Mouse (Mus musculus) G1E (cell line): ENCODE measurements around the gene Gm12117. TPM values are rescaled to one million over a fixed set of nuclear protein-coding genes. Genes with fewer than 3 reads are reported as not detected.

ENCODE experiments used
- ATAC-seq: 2 replicates; pipeline ENCODE4 v1.8.0; 2016; ENCODE audit warnings: mild to moderate bottlenecking; ENCODE audit not compliant: insufficient number of reproducible peaks, poor library complexity, low FRiP score, severe bottlenecking; ENCODE audit errors: extremely low read depth
- DNase-seq: peaks from one replicate; pipeline ENCODE4 v3.0.0; 2012; ENCODE audit warnings: low spot score
- H3K27me3 ChIP-seq: 2 replicates; pipeline ENCODE4 v1.6.1; 2012; ENCODE audit warnings: mild to moderate bottlenecking, low read length, inconsistent platforms; ENCODE audit not compliant: insufficient read depth
- H3K36me3 ChIP-seq: replicated peaks from 2 replicates; pipeline ENCODE3; 2012; ENCODE audit warnings: mild to moderate bottlenecking, inconsistent platforms
- H3K4me1 ChIP-seq: 2 replicates; pipeline ENCODE4 v1.6.1; 2012; ENCODE audit warnings: low read depth, low read length, inconsistent platforms, mixed read lengths; ENCODE audit not compliant: insufficient read depth
- H3K4me3 ChIP-seq: 2 replicates; pipeline ENCODE4 v1.5.1; 2012; ENCODE audit warnings: low read depth, mild to moderate bottlenecking, inconsistent platforms, low read length, moderate library complexity, mixed read lengths
- H3K9me3 ChIP-seq: replicated peaks from 2 replicates; pipeline ENCODE4 v1.6.1; 2012; ENCODE audit warnings: inconsistent platforms
- CTCF ChIP-seq: IDR thresholded peaks from 2 replicates; pipeline ENCODE4 v1.5.1; 2012; ENCODE audit warnings: low read depth, low read length, inconsistent platforms, mixed read lengths
- GATA1 ChIP-seq: IDR thresholded peaks from 2 replicates; pipeline ENCODE4 v1.6.1; 2012; ENCODE audit warnings: borderline replicate concordance, low read length, inconsistent platforms, mixed read lengths
- GATA2 ChIP-seq: IDR thresholded peaks from 2 replicates; pipeline ENCODE4 v1.6.1; 2012; ENCODE audit warnings: low read depth, low read length, inconsistent platforms, borderline replicate concordance
- POLR2AphosphoS5 ChIP-seq: IDR thresholded peaks from 2 replicates; pipeline ENCODE4 v1.6.1; 2012; ENCODE audit warnings: low read depth, low read length, inconsistent platforms; ENCODE audit not compliant: insufficient replicate concordance
- TAL1 ChIP-seq: conservative IDR thresholded peaks from 2 replicates; pipeline ENCODE4 v1.6.1; 2012; ENCODE audit warnings: low read depth, low read length, inconsistent platforms, mixed read lengths
- polyA plus RNA-seq: library from polyadenylated mRNA; stranded (reverse); fragments of >175 nt; gene quantifications from 2 replicates; pipeline ENCODE4 v1.2.3, GENCODE M21; 2012
- total RNA-seq, 2 experiments: library from RNA; stranded (forward) in 1 of 2; stranded (reverse) in 1 of 2; fragments of 200-1000 nt in 1 of 2; fragments of >200 nt in 1 of 2; fragmentation: Nextera tagmentation in 1 of 2; gene quantifications; 2 replicates each; pipeline ENCODE4 v1.2.3; 2014 to 2017

Gene Gm12117
- total and polyA plus RNA-seq, 3 experiments, result 0.33 to 1.4 TPM; not detected in 1

DNA sequence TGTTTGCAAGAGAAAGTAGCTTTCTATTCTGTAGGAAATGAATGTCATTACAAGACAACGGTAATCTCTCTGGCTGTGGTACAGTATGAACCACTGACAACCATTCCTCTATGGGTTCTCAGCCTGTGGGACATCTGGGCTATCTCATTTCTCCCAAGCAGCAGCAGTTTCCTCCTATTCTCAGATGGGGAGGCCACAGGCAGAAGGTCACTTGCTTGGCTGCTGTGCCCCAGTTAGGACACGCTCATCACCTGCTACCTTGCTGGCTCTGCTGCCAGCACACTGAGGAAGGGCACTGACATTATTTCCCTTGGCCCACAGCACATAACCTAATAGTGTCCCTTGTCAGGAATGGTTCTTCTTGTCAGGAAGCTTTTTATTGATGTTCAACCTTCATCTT, 48.4 kb downstream of the Gm12117 start:
- no peak for DNase-seq
- TF ChIP-seq TAL1 (no peak), GATA1 (no peak), CTCF (no peak), POLR2AphosphoS5 (no peak), GATA2 (no peak)
- no peak for ATAC-seq
- Histone ChIP-seq H3K27me3 (no peaks in the 10 kb centered on the region), H3K4me3 (no peak overlapping the region), H3K9me3 (no peaks in the 10 kb centered on the region), H3K4me1 (no peaks in the 10 kb centered on the region), H3K36me3 (no peaks in the 10 kb centered on the region)

GRCm38 (mm10) chr11:33226516-33226915, 50.0 kb downstream of the Gm12117 start:
- peaks cover 3% of the 10 kb centered on the region; the same call in 1 of the 2 replicates for H3K4me1 ChIP-seq
- ATAC-seq (no peak), DNase-seq (no peak)
- H3K36me3 ChIP-seq, result no peaks in the 10 kb centered on the region
- no peak for TF ChIP-seq TAL1
- TF ChIP-seq GATA1, result no peak
- TF ChIP-seq CTCF, result no peak
- no peak overlapping the region for H3K4me3 ChIP-seq
- no peaks in the 10 kb centered on the region for H3K27me3 ChIP-seq
- H3K9me3 ChIP-seq, result no peaks in the 10 kb centered on the region

Other genes with a start within 250 kb of the Gm12117 start
- gene Fgf18, start 129.3 kb downstream of the Gm12117 start, total RNA-seq (2014; fragmentation: Nextera tagmentation), result not detected in 2 replicates
- not detected in 2 replicates for gene Fgf18, start 129.3 kb downstream of the Gm12117 start, total RNA-seq (2017)
- gene Fgf18, start 129.3 kb downstream of the Gm12117 start, polyA plus RNA-seq, result not detected in 2 replicates
- 3,846 and 4,095 TPM in 2 replicates for gene Npm1, start 113.5 kb downstream of the Gm12117 start, total RNA-seq (2014; fragmentation: Nextera tagmentation)
- 2,315 and 2,862 TPM in 2 replicates for gene Npm1, start 113.5 kb downstream of the Gm12117 start, total RNA-seq (2017)
- gene Npm1, start 113.5 kb downstream of the Gm12117 start, polyA plus RNA-seq, result 327 and 458 TPM in 2 replicates
- not detected in 2 replicates for gene Tlx3, start 73.1 kb downstream of the Gm12117 start, total RNA-seq (2014; fragmentation: Nextera tagmentation)
- gene Tlx3, start 73.1 kb downstream of the Gm12117 start, total RNA-seq (2017), result not detected in 2 replicates
- gene Tlx3, start 73.1 kb downstream of the Gm12117 start, polyA plus RNA-seq, result 0.03 TPM in 1 of 2 replicates, not detected in the other
- gene Ranbp17, start 237.0 kb upstream of the Gm12117 start, total RNA-seq (2014; fragmentation: Nextera tagmentation), result 5.6 and 8.0 TPM in 2 replicates
- gene Ranbp17, start 237.0 kb upstream of the Gm12117 start, total RNA-seq (2017), result 6.2 and 6.7 TPM in 2 replicates
- 0.51 TPM in 2 replicates for gene Ranbp17, start 237.0 kb upstream of the Gm12117 start, polyA plus RNA-seq